Mouse (Mus musculus) CH12.LX (cell line): ENCODE results near the gene Kif1c. TPM values are rescaled to one million over a fixed set of nuclear protein-coding genes. Genes with fewer than 3 reads are reported as not detected.

Source experiments
- DNase-seq: peaks from one replicate; pipeline ENCODE4 v3.0.0-alpha.2; 2013; ENCODE audit errors: extremely low read depth
- H3K27ac ChIP-seq: 2 replicates; pipeline ENCODE4 v1.5.1; 2012; ENCODE audit warnings: low read depth, mild to moderate bottlenecking, control low read depth, moderate library complexity; ENCODE audit not compliant: insufficient read depth
- H3K27me3 ChIP-seq: replicated peaks from 2 replicates; pipeline ENCODE3; 2012; ENCODE audit warnings: inconsistent platforms
- H3K36me3 ChIP-seq, 2 experiments: replicated peaks in 1 of 2; 2 replicates each; pipeline versions ENCODE3 to v1.6.1; 2012; ENCODE audit warnings: inconsistent platforms in 1 of 2, low read length in 1 of 2, mild to moderate bottlenecking in 1 of 2, mixed read lengths in 1 of 2, moderate library complexity in 1 of 2; ENCODE audit not compliant: control insufficient read depth in 1 of 2, insufficient read depth in 1 of 2
- H3K4me1 ChIP-seq, 2 experiments: 2 replicates each; pipeline ENCODE4 v1.6.1; 2012; ENCODE audit warnings: inconsistent platforms in 1 of 2, moderate library complexity in 1 of 2; ENCODE audit not compliant: insufficient read depth in 2 of 2, control insufficient read depth in 1 of 2
- H3K4me2 ChIP-seq: 2 replicates; pipeline ENCODE4 v1.6.1; 2012; ENCODE audit warnings: low read depth, mild to moderate bottlenecking, control low read depth; ENCODE audit not compliant: poor library complexity, insufficient read depth, severe bottlenecking
- H3K4me3 ChIP-seq, 3 experiments: fragments of 150-350 bp in 1 of 3; sonication (generic) in 1 of 3; replicated peaks in 1 of 3; 2 replicates each; pipeline versions ENCODE3 to v1.5.1; 2011 to 2012; ENCODE audit warnings: low read depth in 2 of 3, low read length in 2 of 3, mild to moderate bottlenecking in 2 of 3, moderate library complexity in 2 of 3, control low read depth in 1 of 3, improper control_type of control experiment in 1 of 3, inconsistent platforms in 1 of 3, mixed read lengths in 1 of 3; ENCODE audit not compliant: poor library complexity in 1 of 3
- H3K79me2 ChIP-seq: replicated peaks from 2 replicates; pipeline ENCODE4 v1.6.1; 2012; ENCODE audit warnings: mild to moderate bottlenecking, moderate library complexity; ENCODE audit not compliant: control insufficient read depth, poor library complexity, insufficient read depth, severe bottlenecking; ENCODE audit errors: extremely low read depth
- H3K9ac ChIP-seq: 2 replicates; pipeline ENCODE4 v1.6.1; 2012; ENCODE audit warnings: low read depth, mild to moderate bottlenecking, control low read depth, moderate library complexity; ENCODE audit not compliant: insufficient read depth
- H3K9me3 ChIP-seq: replicated peaks from 2 replicates; pipeline ENCODE3; 2012; ENCODE audit warnings: low read length, inconsistent platforms, mixed read lengths
- BHLHE40 ChIP-seq: IDR thresholded peaks from 2 replicates; pipeline ENCODE4 v1.6.1; 2011; ENCODE audit warnings: mild to moderate bottlenecking, low read depth, low read length, improper control_type of control experiment
- CHD1 ChIP-seq: IDR thresholded peaks from 2 replicates; pipeline ENCODE4 v1.6.1; 2012; ENCODE audit warnings: low read depth, low read length, improper control_type of control experiment, inconsistent platforms
- CTCF ChIP-seq, 2 experiments: IDR thresholded peaks in 1 of 2; conservative IDR thresholded peaks in 1 of 2; 2 replicates each; pipeline ENCODE4 v1.5.1; 2011 to 2012; ENCODE audit warnings: low read depth in 2 of 2, low read length in 2 of 2, improper control_type of control experiment in 1 of 2, inconsistent platforms in 1 of 2, mild to moderate bottlenecking in 1 of 2, moderate library complexity in 1 of 2
- E2F4 ChIP-seq: IDR thresholded peaks from 2 replicates; pipeline ENCODE4 v1.6.1; 2011; ENCODE audit warnings: low read depth, low read length, improper control_type of control experiment; ENCODE audit not compliant: insufficient replicate concordance
- ETS1 ChIP-seq: conservative IDR thresholded peaks from 2 replicates; pipeline ENCODE4 v1.6.1; 2012; ENCODE audit warnings: low read depth, mild to moderate bottlenecking, inconsistent platforms, low read length, improper control_type of control experiment, moderate library complexity
- HCFC1 ChIP-seq: IDR thresholded peaks from 2 replicates; pipeline ENCODE4 v1.6.1; 2012; ENCODE audit warnings: low read depth, mild to moderate bottlenecking, inconsistent platforms, low read length, improper control_type of control experiment
- JUN ChIP-seq: IDR thresholded peaks from 2 replicates; pipeline ENCODE4 v1.6.1; 2011; ENCODE audit warnings: low read depth, mild to moderate bottlenecking, low read length, improper control_type of control experiment, moderate library complexity; ENCODE audit not compliant: insufficient read depth
- MAFK ChIP-seq: IDR thresholded peaks from 2 replicates; pipeline ENCODE4 v1.6.1; 2011; ENCODE audit warnings: low read length, improper control_type of control experiment; ENCODE audit not compliant: insufficient replicate concordance
- MYC ChIP-seq: IDR thresholded peaks from 2 replicates; pipeline ENCODE4 v1.6.1; 2011; ENCODE audit warnings: low read depth, mild to moderate bottlenecking, improper control_type of control experiment, low read length
- PAX5 ChIP-seq: IDR thresholded peaks from 2 replicates; pipeline ENCODE4 v1.6.1; 2012; ENCODE audit warnings: low read length, inconsistent platforms, mixed read lengths
- POLR2A ChIP-seq: IDR thresholded peaks from 2 replicates; pipeline ENCODE4 v1.6.1; 2011; ENCODE audit warnings: low read depth, mild to moderate bottlenecking, improper control_type of control experiment, low read length
- POLR2AphosphoS2 ChIP-seq: IDR thresholded peaks from 2 replicates; pipeline ENCODE4 v1.6.1; 2011; ENCODE audit warnings: low read depth, low read length, improper control_type of control experiment
- RAD21 ChIP-seq: IDR thresholded peaks from 2 replicates; pipeline ENCODE4 v1.6.1; 2011; ENCODE audit warnings: low read depth, mild to moderate bottlenecking, low read length, improper control_type of control experiment, moderate library complexity
- SMC3 ChIP-seq: IDR thresholded peaks from 2 replicates; pipeline ENCODE4 v1.6.1; 2011; ENCODE audit warnings: low read depth, low read length, improper control_type of control experiment
- UBTF ChIP-seq: IDR thresholded peaks from 2 replicates; pipeline ENCODE4 v1.6.1; 2012; ENCODE audit warnings: low read depth, mild to moderate bottlenecking, inconsistent platforms, low read length, improper control_type of control experiment, moderate library complexity
- ZMIZ1 ChIP-seq: IDR thresholded peaks from 2 replicates; pipeline ENCODE4 v1.6.1; 2012; ENCODE audit warnings: low read depth, mild to moderate bottlenecking, inconsistent platforms, low read length, improper control_type of control experiment
- ZNF384 ChIP-seq: IDR thresholded peaks from 2 replicates; pipeline ENCODE4 v1.6.1; 2012; ENCODE audit warnings: low read depth, low read length, improper control_type of control experiment, inconsistent platforms
- dilution Hi-C: fragments of 300-500 bp; cut with MboI; formaldehyde crosslinking; loops from 2 replicates; pipeline ENCODE4 v1.14.3; 2020; ENCODE audit warnings: low sequenced_read_pairs; ENCODE audit not compliant: extremely low pct_unique_long_range_greater_than_20kb, extremely low pct_ligation_motif_present
- in situ Hi-C: fragments of 300-500 bp; cut with MboI; formaldehyde crosslinking; loops from 3 replicates; pipeline ENCODE4 v1.14.3; 2019; ENCODE audit warnings: low sequenced_read_pairs, low pct_ligation_motif_present, low pct_unique_long_range_greater_than_20kb, mixed read lengths
- polyA plus RNA-seq: library from polyadenylated mRNA; unstranded; fragments of >175 nt; gene quantifications from 2 replicates; pipeline ENCODE4 v1.2.1, GENCODE M21; 2012; ENCODE audit warnings: low read depth; ENCODE audit not compliant: insufficient read length
- total RNA-seq, 2 experiments: library from RNA; depleted of rRNA; stranded (reverse); fragments of 300-350 nt in 1 of 2; fragments of >200 nt in 1 of 2; gene quantifications; 2 replicates each; pipeline ENCODE4 v1.2.3; 2012 to 2014

Kif1c gene
- total and polyA plus RNA-seq, 3 experiments, result 11.0 to 38.0 (median 31.7) TPM

GRCm38 (mm10) chr11:70674014-70674413 lies 26.3 kb upstream of the Kif1c start:
- no peak overlapping the region for H3K27ac ChIP-seq
- H3K4me1 ChIP-seq, result peaks cover 0 to 21% of the 10 kb centered on the region in 2 experiments; a peak in 2 of 4 replicates
- in situ Hi-C loops, result loop anchor here (5.0 kb wide), 1 partner anchor 33 kb away; no protein-coding TSS in a partner anchor
- H3K36me3 ChIP-seq, result peaks cover 53 to 76% of the 10 kb centered on the region in 2 experiments
- dilution Hi-C loops, result no loop called here
- no peaks in the 10 kb centered on the region for H3K79me2 ChIP-seq
- no peak for TF ChIP-seq HCFC1
- TF ChIP-seq, all 38 proteins: peak for 0
- Histone ChIP-seq H3K27me3 (no peaks in the 10 kb centered on the region), H3K4me2 (no peak overlapping the region), H3K9ac (no peak overlapping the region), H3K4me3 (no peak overlapping the region), H3K9me3 (no peaks in the 10 kb centered on the region)
- DNase-seq, result no peak

DNA sequence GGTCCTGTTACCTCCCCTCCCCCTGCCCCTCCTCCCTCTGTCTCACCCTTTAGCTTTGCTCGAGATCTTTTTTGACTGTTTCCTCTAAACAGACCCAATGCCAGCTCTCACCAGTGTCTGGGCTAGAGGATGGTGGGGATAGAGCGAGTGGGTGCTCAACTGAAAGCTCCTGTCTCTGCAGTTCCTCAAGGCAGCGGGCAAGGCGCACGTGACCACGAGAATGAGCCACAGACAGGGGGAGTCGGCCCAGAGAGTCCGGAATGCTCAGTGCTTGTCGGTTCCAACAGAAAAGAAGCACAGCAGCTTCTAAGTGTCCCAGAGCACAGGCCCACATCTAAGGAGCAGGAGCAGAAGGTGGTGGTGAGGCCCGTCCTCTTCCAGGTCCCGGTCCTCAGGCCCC lies 25.8 kb upstream of the Kif1c start:
- Histone ChIP-seq H3K4me3 (no peak overlapping the region), H3K27me3 (no peaks in the 10 kb centered on the region), H3K4me1 (peaks cover 0 to 26% of the 10 kb centered on the region in 2 experiments; a peak in 2 of 4 replicates), H3K4me2 (no peak overlapping the region), H3K9me3 (no peaks in the 10 kb centered on the region), H3K9ac (no peak overlapping the region), H3K36me3 (peaks cover 57 to 81% of the 10 kb centered on the region in 2 experiments), H3K27ac (no peak overlapping the region), H3K79me2 (no peaks in the 10 kb centered on the region)
- dilution Hi-C loops (no loop called here), in situ Hi-C loops (loop anchor here (5.0 kb wide), 1 partner anchor 33 kb away; no protein-coding TSS in a partner anchor)
- DNase-seq, result no peak
- TF ChIP-seq UBTF (no peak), CTCF (conservative IDR thresholded peaks at IDR 0.05 in 1 of 2, IDR thresholded peaks at IDR 0.05 in 1 of 2; ENCODE audit: low read depth in 2 of 2, low read length in 2 of 2) (no peak), BHLHE40 (no peak), SMC3 (no peak), ETS1 (no peak), CHD1 (no peak), RAD21 (no peak), ZMIZ1 (no peak), JUN (no peak), POLR2A (no peak), E2F4 (no peak), HCFC1 (no peak), PAX5 (no peak), MAFK (no peak), POLR2AphosphoS2 (no peak), MYC (no peak), ZNF384 (no peak)
